Mouse (Mus musculus) gastrocnemius, postnatal 14 days (tissue): ENCODE measurements around the gene Sergef. TPM values are rescaled to one million over a fixed set of nuclear protein-coding genes. Genes with fewer than 3 reads are reported as not detected.

Source experiments
- DNase-seq: peaks from one replicate; pipeline ENCODE4 v3.0.0; 2021; ENCODE audit warnings: mixed read lengths
- intact Hi-C: fragments of 180-260 bp; cut with DNase I; formaldehyde crosslinking; loops from one replicate; pipeline ENCODE4 v1.15.1; 2025; ENCODE audit warnings: low total_unique reads
- total RNA-seq, 2 experiments: library from RNA; stranded (reverse); gene quantifications; 2 replicates each; pipeline ENCODE4 v1.2.3; 2021

Gene Sergef
- total RNA-seq, 2 experiments from 2014 or later = 3.6 to 4.7 TPM

GRCm38 (mm10) chr7:46554003-46554402 is 85.6 kb downstream of the Sergef start:
- intact Hi-C loops = no loop called here
- peak; percentile 15 for DNase-seq

- intact Hi-C loops = no loop called here
These were observed 87.5 kb downstream of the Sergef start for GRCm38 (mm10) chr7:46551935-46552752.

GRCm38 (mm10) chr7:46551173-46551572 is 88.4 kb downstream of the Sergef start:
- DNase-seq = no peak
- intact Hi-C loops = no loop called here

More at GRCm38 (mm10) chr7:46551935-46552752, 87.5 kb downstream of the Sergef start:
- DNase-seq = no peak

GRCm38 (mm10) chr7:46548124-46548523 is 91.5 kb downstream of the Sergef start:
- DNase-seq = no peak
- intact Hi-C loops = no loop called here

GRCm38 (mm10) chr7:46547642-46548041 is 92.0 kb downstream of the Sergef start:
- DNase-seq = no peak
- intact Hi-C loops = no loop called here

GRCm38 (mm10) chr7:46546539-46546938 is 93.1 kb downstream of the Sergef start:
- DNase-seq = no peak
- intact Hi-C loops = no loop called here

GRCm38 (mm10) chr7:46544195-46544641 is 95.4 kb downstream of the Sergef start:
- DNase-seq = peak; percentile 64
- intact Hi-C loops = no loop called here

- intact Hi-C loops = no loop called here
- no peak for DNase-seq
These were observed 97.5 kb downstream of the Sergef start for GRCm38 (mm10) chr7:46542117-46542516.

GRCm38 (mm10) chr7:46540616-46541015 is 99.0 kb downstream of the Sergef start:
- intact Hi-C loops = no loop called here
- no peak for DNase-seq

GRCm38 (mm10) chr7:46536456-46537097 is 103.0 kb downstream of the Sergef start:
- intact Hi-C loops = loop anchor here (10.0 kb wide), 2 partner anchors 68 to 112 kb away; no protein-coding TSS in a partner anchor

GRCm38 (mm10) chr7:46535429-46535799 is 104.2 kb downstream of the Sergef start:
- peak; percentile 33 for DNase-seq

More at GRCm38 (mm10) chr7:46536456-46537097, 103.0 kb downstream of the Sergef start:
- no peak for DNase-seq

GRCm38 (mm10) chr7:46534767-46535428 is 104.7 kb downstream of the Sergef start:
- DNase-seq = no peak
- intact Hi-C loops = loop anchor here (10.0 kb wide), 2 partner anchors 70 to 110 kb away; no protein-coding TSS in a partner anchor

More at GRCm38 (mm10) chr7:46535429-46535799, 104.2 kb downstream of the Sergef start:
- intact Hi-C loops = loop anchor here (10.0 kb wide), 2 partner anchors 69 to 111 kb away; no protein-coding TSS in a partner anchor

GRCm38 (mm10) chr7:46533518-46533917 is 106.1 kb downstream of the Sergef start:
- no peak for DNase-seq
- intact Hi-C loops = loop anchor here (10.0 kb wide), 2 partner anchors 71 to 109 kb away; no protein-coding TSS in a partner anchor

- intact Hi-C loops = loop anchor here (10.0 kb wide), 2 partner anchors 73 to 107 kb away; no protein-coding TSS in a partner anchor
- DNase-seq = no peak
These were observed 108.3 kb downstream of the Sergef start for GRCm38 (mm10) chr7:46531345-46531744.

- intact Hi-C loops = loop anchor here (10.0 kb wide), 2 partner anchors 75 to 105 kb away; no protein-coding TSS in a partner anchor
- DNase-seq = no peak
These were observed 109.7 kb downstream of the Sergef start for GRCm38 (mm10) chr7:46529930-46530329.

- no peak for DNase-seq
These were observed 110.3 kb downstream of the Sergef start for GRCm38 (mm10) chr7:46529259-46529658.

GRCm38 (mm10) chr7:46526665-46527154 is 112.9 kb downstream of the Sergef start:
- intact Hi-C loops = no loop called here
- DNase-seq = no peak

More at GRCm38 (mm10) chr7:46529259-46529658, 110.3 kb downstream of the Sergef start:
- intact Hi-C loops = no loop called here

GRCm38 (mm10) chr7:46523215-46523614 is 116.4 kb downstream of the Sergef start:
- intact Hi-C loops = no loop called here
- DNase-seq = no peak

GRCm38 (mm10) chr7:46521794-46522193 is 117.8 kb downstream of the Sergef start:
- intact Hi-C loops = no loop called here
- no peak for DNase-seq
